Mouse (Mus musculus) embryonic facial prominence, embryonic 12.5 days (tissue): ENCODE results near the gene Gm37240. TPM values are rescaled to one million over a fixed set of nuclear protein-coding genes. Genes with fewer than 3 reads are reported as not detected.

Experiments
- ATAC-seq: fragments of 200-750 bp; cut with Nextera tagmentation; 2 replicates; pipeline ENCODE4 v1.8.0; 2017; ENCODE audit not compliant: insufficient number of reproducible peaks, insufficient read depth, low FRiP score, low TSS enrichment
- H3K27ac ChIP-seq: fragments of 300-500 bp; sonication (generic); 2 replicates; pipeline ENCODE4 v1.5.1; 2016; ENCODE audit warnings: mild to moderate bottlenecking
- H3K27me3 ChIP-seq: fragments of 300-500 bp; sonication (generic); 2 replicates; pipeline ENCODE4 v1.6.1; 2016; ENCODE audit warnings: mild to moderate bottlenecking, moderate library complexity
- H3K36me3 ChIP-seq: fragments of 300-500 bp; sonication (generic); 2 replicates; pipeline ENCODE4 v1.6.1; 2016; ENCODE audit warnings: mild to moderate bottlenecking
- H3K4me1 ChIP-seq: fragments of 300-500 bp; sonication (generic); 2 replicates; pipeline ENCODE4 v1.6.1; 2016
- H3K4me2 ChIP-seq: fragments of 300-500 bp; sonication (generic); replicated peaks from 2 replicates; pipeline ENCODE4 v1.6.1; 2016; ENCODE audit warnings: mild to moderate bottlenecking, moderate library complexity
- H3K4me3 ChIP-seq: fragments of 300-500 bp; sonication (generic); 2 replicates; pipeline ENCODE4 v1.5.1; 2016; ENCODE audit warnings: mild to moderate bottlenecking
- H3K9ac ChIP-seq: fragments of 300-500 bp; sonication (generic); 2 replicates; pipeline ENCODE4 v1.6.1; 2016; ENCODE audit warnings: mild to moderate bottlenecking, moderate library complexity
- H3K9me3 ChIP-seq: fragments of 300-500 bp; sonication (generic); 2 replicates; pipeline ENCODE4 v1.6.1; 2016; ENCODE audit warnings: mild to moderate bottlenecking, moderate library complexity
- WGBS: fragments of 180-500 bp; shearing (Covaris S2); methylation state at CpG from one replicate; pipeline ENCODE4 v1.1.7; 2016; 5-methylcytosine and 5-hydroxymethylcytosine counted together
- polyA plus RNA-seq: library from polyadenylated mRNA; unstranded; fragments of >200 nt; fragmentation: Nextera tagmentation; extraction: Ambion mirVana; gene quantifications from 2 replicates; pipeline ENCODE4 v1.2.1, GENCODE M21; 2016

Gene Gm37240
- polyA plus RNA-seq, 1 experiment from 2014 or later: 4.0 TPM

DNA sequence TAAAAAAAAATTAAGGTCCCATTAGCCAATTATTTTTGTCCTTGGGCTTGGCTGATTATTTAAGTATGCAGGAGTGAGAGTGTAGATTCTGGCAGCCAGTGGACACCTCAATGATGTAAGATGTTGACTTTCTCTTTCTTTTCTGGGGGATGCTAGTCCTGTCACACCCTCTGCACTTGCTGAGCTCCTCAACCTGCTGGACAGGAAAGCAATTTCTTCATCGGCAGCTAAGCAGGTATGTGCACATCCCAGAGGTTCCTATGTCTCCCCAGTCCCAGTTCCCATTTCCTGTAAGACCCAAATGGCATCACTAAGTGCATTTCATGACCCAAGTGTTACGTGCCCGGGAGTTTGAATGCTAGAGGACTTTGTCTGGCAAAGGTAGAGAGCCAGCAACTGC, 242.5 kb downstream of the Gm37240 start:
- ATAC-seq: no peak
- H3K4me2 ChIP-seq: no peak overlapping the region
- no peaks in the 10 kb centered on the region for H3K36me3 ChIP-seq
- H3K27me3 ChIP-seq: no peaks in the 10 kb centered on the region
- H3K27ac ChIP-seq: no peak overlapping the region
- no peaks in the 10 kb centered on the region for H3K4me1 ChIP-seq
- H3K4me3 ChIP-seq: no peak overlapping the region
- no peaks in the 10 kb centered on the region for H3K9me3 ChIP-seq
- 93% methylated on average over 3 of the region's 3 CpGs for WGBS
- H3K9ac ChIP-seq: no peak overlapping the region

DNA sequence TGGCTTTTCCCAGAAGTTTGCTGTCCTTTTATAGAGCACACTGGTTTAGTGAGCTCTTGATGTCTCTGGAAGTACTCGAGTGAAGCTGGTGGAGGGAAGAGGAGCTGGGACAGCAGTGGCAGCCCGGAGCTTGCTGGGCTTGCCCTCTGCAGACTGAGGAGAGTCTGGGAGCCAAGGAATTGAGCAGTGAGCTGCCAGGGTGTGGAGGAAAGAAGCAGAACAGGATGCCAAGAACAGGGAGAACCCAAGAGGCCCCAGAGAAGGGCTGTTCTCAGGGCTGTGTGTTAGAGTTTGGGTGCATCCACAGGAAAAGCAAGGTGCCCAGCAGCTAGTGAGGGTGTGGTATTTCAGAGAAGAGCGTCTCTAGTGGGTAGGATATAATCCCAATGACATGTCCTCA, 245.6 kb downstream of the Gm37240 start:
- no peak for ATAC-seq
- H3K27me3 ChIP-seq: no peaks in the 10 kb centered on the region
- H3K9me3 ChIP-seq: no peaks in the 10 kb centered on the region
- no peaks in the 10 kb centered on the region for H3K4me1 ChIP-seq
- H3K4me2 ChIP-seq: no peak overlapping the region
- no peak overlapping the region for H3K4me3 ChIP-seq
- H3K36me3 ChIP-seq: no peaks in the 10 kb centered on the region
- no peak overlapping the region for H3K27ac ChIP-seq
- no peak overlapping the region for H3K9ac ChIP-seq
- WGBS: 82% methylated on average over 3 of the region's 3 CpGs

DNA sequence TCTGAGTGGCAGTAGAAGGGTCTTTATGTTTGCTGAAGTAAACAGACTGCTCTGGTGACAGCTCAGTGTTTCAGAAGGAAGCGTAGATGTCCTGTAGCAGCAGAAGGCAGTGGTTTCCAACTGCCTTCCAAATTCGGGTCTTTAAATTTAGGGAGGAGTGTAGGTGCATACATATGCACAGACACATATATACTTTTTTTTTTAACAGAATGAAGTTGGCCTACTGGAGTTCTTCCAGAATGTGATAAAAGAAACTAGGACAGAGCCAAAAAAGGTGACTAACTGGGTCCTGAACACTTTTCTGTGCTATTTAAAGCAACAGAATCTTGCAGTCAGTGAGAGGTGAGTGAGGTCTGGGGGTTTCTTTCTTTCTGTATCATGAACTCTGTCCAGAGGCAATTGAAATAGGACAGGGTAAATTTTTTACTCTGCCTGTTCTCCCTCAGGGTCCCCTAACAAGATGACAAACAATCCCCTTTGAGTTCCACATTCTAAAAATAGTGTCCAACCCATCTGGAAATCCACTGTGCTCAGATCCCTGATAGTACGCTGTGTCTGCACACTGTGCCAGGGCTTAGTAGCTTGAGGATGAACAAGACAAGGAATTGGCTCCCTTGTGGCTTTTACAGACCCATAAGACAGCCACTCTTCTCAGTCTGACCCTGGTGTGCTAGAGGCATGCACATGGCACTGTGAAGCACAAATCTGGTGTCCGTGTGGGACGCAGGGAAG, 250.4 kb downstream of the Gm37240 start:
- ATAC-seq: no peak
- H3K4me1 ChIP-seq: no peaks in the 10 kb centered on the region
- H3K36me3 ChIP-seq: no peaks in the 10 kb centered on the region
- 83% methylated on average over 5 of the region's 5 CpGs for WGBS
- no peak overlapping the region for H3K4me2 ChIP-seq
- no peaks in the 10 kb centered on the region for H3K27me3 ChIP-seq
- H3K27ac ChIP-seq: no peak overlapping the region
- no peak overlapping the region for H3K9ac ChIP-seq
- no peak overlapping the region for H3K4me3 ChIP-seq
- H3K9me3 ChIP-seq: no peaks in the 10 kb centered on the region

DNA sequence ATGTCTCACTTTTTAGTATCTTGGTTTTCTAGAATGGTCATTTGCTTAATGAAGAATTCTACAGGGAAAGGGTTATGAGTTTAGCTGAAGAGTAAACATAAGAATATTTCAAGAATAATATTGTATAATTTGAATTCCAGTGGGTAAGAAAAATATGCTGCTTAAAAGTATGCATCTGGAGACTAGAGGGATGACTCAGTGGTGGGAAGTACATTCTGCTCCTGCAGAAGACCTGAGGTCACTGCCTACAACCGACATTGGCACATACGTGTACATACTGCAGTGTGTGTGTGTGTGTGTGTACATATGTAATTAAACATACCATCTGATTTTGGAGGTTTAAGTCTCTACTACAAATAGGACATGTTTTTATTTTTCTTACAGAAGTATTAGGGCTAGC, 251.7 kb downstream of the Gm37240 start:
- no peak overlapping the region for H3K9ac ChIP-seq
- no peak overlapping the region for H3K4me3 ChIP-seq
- no peaks in the 10 kb centered on the region for H3K9me3 ChIP-seq
- H3K27me3 ChIP-seq: no peaks in the 10 kb centered on the region
- WGBS: 93% methylated on average over 2 of the region's 2 CpGs
- H3K4me1 ChIP-seq: no peaks in the 10 kb centered on the region
- no peak overlapping the region for H3K4me2 ChIP-seq
- ATAC-seq: no peak
- H3K27ac ChIP-seq: no peak overlapping the region
- no peaks in the 10 kb centered on the region for H3K36me3 ChIP-seq

DNA sequence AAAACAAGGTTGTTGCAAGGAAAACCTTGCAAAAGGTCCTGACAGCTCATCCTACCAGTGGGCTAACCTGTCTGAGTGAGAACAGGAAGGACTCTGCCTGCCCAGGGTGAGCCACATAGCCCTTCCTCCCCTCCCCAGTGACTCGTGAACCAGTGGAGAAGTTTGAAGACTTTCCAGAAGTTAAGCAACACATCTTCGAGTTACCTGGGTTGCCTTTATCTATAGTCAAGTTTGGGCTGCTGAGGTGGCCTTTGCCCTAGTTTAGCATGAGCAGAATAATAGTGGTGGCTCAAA, 252.2 kb downstream of the Gm37240 start:
- H3K27ac ChIP-seq: no peak overlapping the region
- no peaks in the 10 kb centered on the region for H3K4me1 ChIP-seq
- WGBS: 73% methylated on average over 2 of the region's 2 CpGs
- no peaks in the 10 kb centered on the region for H3K27me3 ChIP-seq
- no peak overlapping the region for H3K4me2 ChIP-seq
- no peaks in the 10 kb centered on the region for H3K36me3 ChIP-seq
- no peak overlapping the region for H3K4me3 ChIP-seq
- no peak overlapping the region for H3K9ac ChIP-seq
- no peaks in the 10 kb centered on the region for H3K9me3 ChIP-seq
- ATAC-seq: no peak

DNA sequence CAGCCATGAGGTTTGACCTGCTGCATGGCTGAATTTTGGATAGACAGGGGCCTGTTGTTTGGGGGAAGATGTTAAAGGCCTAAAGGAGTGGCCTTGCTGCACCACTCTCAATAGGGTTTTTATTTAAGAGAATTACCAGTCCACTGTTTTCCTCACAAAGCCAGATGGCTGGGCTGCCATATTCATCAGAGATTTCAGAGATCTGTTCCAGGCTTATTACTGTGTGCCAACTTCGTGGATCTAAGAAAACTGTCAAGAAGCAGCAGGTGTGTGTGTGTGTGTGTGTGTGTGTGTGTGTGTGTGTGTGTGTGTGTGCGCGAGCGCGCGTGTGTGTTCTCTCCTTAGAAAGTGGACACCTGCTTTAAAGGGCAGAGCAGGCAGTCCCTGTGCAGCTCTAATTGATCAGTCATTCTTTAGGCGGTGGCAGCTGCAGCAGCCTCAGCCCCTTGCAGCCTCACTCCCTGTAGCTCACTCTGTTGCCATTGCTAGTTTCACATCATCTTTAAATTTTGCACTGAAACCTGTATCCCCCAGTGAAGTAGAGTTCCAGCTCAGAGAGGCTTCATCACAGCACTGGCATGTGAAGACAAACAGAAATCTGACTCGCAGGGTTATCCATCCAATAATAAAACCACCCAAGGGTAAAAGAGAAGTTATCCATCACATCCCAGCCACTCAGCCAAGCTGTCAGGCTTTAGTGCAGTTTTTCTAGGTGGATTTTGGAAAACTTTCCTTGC, 252.8 kb downstream of the Gm37240 start:
- no peak overlapping the region for H3K27ac ChIP-seq
- H3K36me3 ChIP-seq: no peaks in the 10 kb centered on the region
- no peak overlapping the region for H3K9ac ChIP-seq
- WGBS: 77% methylated on average over 8 of the region's 8 CpGs
- H3K4me2 ChIP-seq: no peak overlapping the region
- no peak overlapping the region for H3K4me3 ChIP-seq
- no peaks in the 10 kb centered on the region for H3K4me1 ChIP-seq
- no peaks in the 10 kb centered on the region for H3K9me3 ChIP-seq
- no peaks in the 10 kb centered on the region for H3K27me3 ChIP-seq
- no peak for ATAC-seq

DNA sequence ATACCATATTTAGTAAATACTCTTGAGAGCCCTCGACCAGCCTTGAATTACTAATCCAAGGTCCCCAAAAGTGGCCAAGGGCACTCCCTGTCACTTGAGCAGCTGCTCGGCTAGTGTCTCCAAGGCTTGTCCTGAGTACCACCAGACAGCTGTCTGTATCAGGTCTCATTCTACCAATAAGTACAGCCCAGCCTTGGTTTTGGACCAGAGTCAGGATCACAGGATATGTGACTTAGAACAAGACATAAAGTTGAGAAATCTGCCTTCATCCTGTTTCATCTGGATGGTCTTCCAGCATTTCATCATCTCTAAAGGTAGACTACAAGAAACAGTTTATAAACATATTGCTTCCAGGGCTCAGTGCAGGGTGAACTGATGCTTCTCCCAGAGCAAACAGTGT, 253.6 kb downstream of the Gm37240 start:
- Histone ChIP-seq H3K27ac (no peak overlapping the region), H3K4me1 (no peaks in the 10 kb centered on the region), H3K9me3 (no peaks in the 10 kb centered on the region), H3K9ac (no peak overlapping the region), H3K36me3 (no peaks in the 10 kb centered on the region), H3K27me3 (no peaks in the 10 kb centered on the region), H3K4me2 (no peak overlapping the region), H3K4me3 (no peak overlapping the region)
- 82% methylated on average over 2 of the region's 2 CpGs for WGBS
- ATAC-seq: no peak

DNA sequence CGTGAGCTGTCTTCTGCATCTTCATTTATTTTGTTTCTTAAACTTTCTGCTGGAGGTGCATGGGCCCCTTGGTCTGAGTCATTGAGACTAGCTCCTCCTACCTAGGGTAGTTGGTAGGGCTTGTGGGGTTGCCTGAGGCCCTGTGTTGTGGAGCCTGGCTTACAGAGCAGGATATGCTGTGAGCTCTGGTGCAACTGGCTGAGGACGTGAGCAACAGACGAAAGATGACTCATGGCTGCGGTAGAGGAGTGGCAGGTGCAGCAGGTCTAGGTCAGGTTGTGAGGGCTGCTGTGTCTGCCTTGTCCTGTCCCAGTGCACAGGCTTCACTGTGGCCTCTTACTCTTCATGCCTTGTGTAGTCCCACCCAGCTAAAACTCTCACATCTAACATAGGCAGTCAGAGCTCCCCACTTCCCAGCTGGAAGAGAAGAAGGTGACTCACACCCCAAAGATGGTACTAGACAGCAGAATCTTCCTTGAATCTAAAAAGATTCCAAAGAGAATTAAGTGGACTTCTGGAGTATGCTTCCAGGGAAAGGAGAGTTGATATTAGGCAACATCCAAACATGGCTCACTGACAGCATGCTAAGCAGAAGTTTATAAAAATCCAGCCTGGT, 257.3 kb downstream of the Gm37240 start:
- H3K9me3 ChIP-seq: no peaks in the 10 kb centered on the region
- H3K9ac ChIP-seq: no peak overlapping the region
- H3K27me3 ChIP-seq: no peaks in the 10 kb centered on the region
- no peak overlapping the region for H3K4me3 ChIP-seq
- no peak overlapping the region for H3K27ac ChIP-seq
- no peak for ATAC-seq
- H3K4me2 ChIP-seq: no peak overlapping the region
- H3K4me1 ChIP-seq: no peaks in the 10 kb centered on the region
- 97% methylated on average over 4 of the region's 4 CpGs for WGBS
- H3K36me3 ChIP-seq: no peaks in the 10 kb centered on the region

DNA sequence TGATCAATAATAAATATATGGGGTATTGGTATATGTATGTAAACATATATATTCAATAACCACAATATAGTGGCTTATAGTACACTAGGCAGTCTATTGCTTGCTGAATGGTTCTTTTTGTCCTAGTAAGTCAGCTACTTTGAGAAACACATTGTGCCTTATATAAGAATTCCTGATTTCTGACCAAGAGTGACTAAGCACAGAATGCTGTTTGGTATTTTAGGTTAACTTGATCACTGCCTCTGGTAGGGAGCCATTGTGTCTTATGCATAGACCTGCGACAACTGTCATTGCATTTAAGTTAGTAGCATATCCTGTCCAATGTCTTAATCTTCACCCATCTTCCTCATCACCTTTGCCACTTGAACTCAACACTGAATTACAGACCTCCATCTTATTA, 267.6 kb downstream of the Gm37240 start:
- WGBS: 98% methylated on average over 1 of the region's 1 CpGs

DNA sequence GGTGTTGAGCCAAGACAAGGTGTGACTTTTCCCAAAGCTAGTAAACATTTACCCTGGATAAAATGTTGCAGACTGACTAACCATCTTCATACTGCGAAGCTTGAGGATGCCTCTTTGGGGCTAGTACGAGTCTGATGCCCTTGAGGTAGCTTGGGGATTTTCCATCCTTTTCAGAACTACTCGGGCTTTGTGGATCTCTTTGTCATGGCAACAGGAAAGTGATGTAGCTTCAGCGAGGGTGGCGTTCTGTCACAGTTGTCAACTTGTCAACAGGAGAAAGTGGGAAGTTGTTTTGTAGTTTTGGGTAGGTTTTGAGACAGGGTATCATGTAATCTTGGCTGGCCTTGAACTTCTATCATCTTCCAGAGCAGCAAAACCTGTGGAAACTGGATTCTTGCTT, 268.0 kb downstream of the Gm37240 start:
- whole genome bisulfite sequencing: 93% methylated on average over 5 of the region's 5 CpGs
- H3K4me1 ChIP-seq: no peaks in the 10 kb centered on the region
- no peak for ATAC-seq

More for the DNA sequence above, 267.6 kb downstream of the Gm37240 start:
- no peaks in the 10 kb centered on the region for H3K27me3 ChIP-seq
- H3K4me3 ChIP-seq: no peak overlapping the region
- H3K9ac ChIP-seq: no peak overlapping the region
- H3K9me3 ChIP-seq: no peaks in the 10 kb centered on the region
- ATAC-seq: no peak
- 0 out of 2 replicates have a peak, but pooled peaks cover 3% of the 10 kb centered on the region for H3K36me3 ChIP-seq
- no peak overlapping the region for H3K4me2 ChIP-seq
- no peak overlapping the region for H3K27ac ChIP-seq
- no peaks in the 10 kb centered on the region for H3K4me1 ChIP-seq

DNA sequence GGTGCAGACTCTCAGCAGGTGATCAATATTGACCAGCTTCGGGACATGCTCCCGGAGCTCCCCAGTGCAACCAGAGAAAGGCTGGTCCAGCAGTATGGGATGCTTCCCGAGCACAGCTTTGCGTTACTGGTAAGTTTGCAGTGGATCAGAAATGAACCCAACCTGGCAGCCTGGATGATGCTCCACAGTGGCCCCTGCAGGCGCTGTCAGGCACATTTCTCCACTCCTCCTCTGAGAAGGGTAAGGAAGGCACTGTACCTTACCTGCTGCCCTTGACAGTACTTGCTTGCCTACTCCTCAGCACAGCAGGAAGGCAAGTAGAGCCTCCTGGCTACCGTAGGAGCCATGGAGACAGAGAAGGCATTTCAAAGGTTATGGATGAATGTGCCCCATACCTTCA, 268.4 kb downstream of the Gm37240 start:
- no peaks in the 10 kb centered on the region for H3K27me3 ChIP-seq
- H3K9ac ChIP-seq: no peak overlapping the region
- WGBS: 78% methylated on average over 6 of the region's 6 CpGs
- no peak overlapping the region for H3K27ac ChIP-seq
- H3K36me3 ChIP-seq: 0 out of 2 replicates have a peak, but pooled peaks cover 3% of the 10 kb centered on the region
- H3K4me1 ChIP-seq: no peaks in the 10 kb centered on the region
- H3K4me2 ChIP-seq: no peak overlapping the region
- no peak overlapping the region for H3K4me3 ChIP-seq
- ATAC-seq: no peak
- no peaks in the 10 kb centered on the region for H3K9me3 ChIP-seq

More for the DNA sequence above, 268.0 kb downstream of the Gm37240 start:
- Histone ChIP-seq H3K27ac (no peak overlapping the region), H3K4me2 (no peak overlapping the region), H3K27me3 (no peaks in the 10 kb centered on the region), H3K9ac (no peak overlapping the region), H3K36me3 (0 out of 2 replicates have a peak, but pooled peaks cover 3% of the 10 kb centered on the region), H3K9me3 (no peaks in the 10 kb centered on the region), H3K4me3 (no peak overlapping the region)

DNA sequence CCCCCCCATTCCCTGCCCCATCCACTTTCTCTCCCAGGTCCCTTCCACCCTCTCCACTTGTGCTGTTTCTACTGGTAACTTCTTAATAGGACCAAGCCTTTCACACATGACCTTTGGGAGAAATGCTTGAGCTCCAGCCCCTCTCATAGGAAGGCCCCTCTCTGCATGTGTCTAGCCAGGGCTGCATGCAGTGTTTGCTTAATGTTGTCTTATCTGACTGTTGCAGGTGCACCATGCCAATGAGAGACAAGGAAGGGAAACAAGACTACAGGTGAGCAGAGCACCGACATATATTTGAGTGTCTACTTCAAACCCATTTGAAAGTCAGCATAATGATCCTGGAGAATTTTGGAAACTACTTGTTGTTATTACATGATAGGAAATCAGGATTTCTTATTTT, 270.9 kb downstream of the Gm37240 start:
- H3K9ac ChIP-seq: no peak overlapping the region
- 0 out of 2 replicates have a peak, but pooled peaks cover 3% of the 10 kb centered on the region for H3K36me3 ChIP-seq
- H3K4me2 ChIP-seq: no peak overlapping the region
- 93% methylated on average over 1 of the region's 1 CpGs for WGBS
- no peak overlapping the region for H3K27ac ChIP-seq
- no peaks in the 10 kb centered on the region for H3K9me3 ChIP-seq
- no peak for ATAC-seq
- no peak overlapping the region for H3K4me3 ChIP-seq
- no peaks in the 10 kb centered on the region for H3K27me3 ChIP-seq
- no peaks in the 10 kb centered on the region for H3K4me1 ChIP-seq
